Mouse (Mus musculus) hindbrain, postnatal 0 days (tissue): Measurements from ENCODE around the gene Tnrc6c. TPM values are rescaled to one million over a fixed set of nuclear protein-coding genes. Genes with fewer than 3 reads are reported as not detected.

Source experiments
- ATAC-seq: fragments of 200-750 bp; cut with Nextera tagmentation; 2 replicates; pipeline ENCODE4 v1.8.0; 2017; ENCODE audit warnings: mild to moderate bottlenecking, moderate TSS enrichment, moderate library complexity
- DNase-seq: peaks from one replicate; pipeline ENCODE4 v3.0.0-alpha.2; 2015; ENCODE audit warnings: low spot score
- H3K27ac ChIP-seq: fragments of 300-500 bp; sonication (generic); 2 replicates; pipeline ENCODE4 v1.5.1; 2014; ENCODE audit warnings: mild to moderate bottlenecking
- H3K27me3 ChIP-seq: fragments of 300-500 bp; sonication (generic); 2 replicates; pipeline ENCODE4 v1.6.1; 2014; ENCODE audit warnings: low read length, mixed read lengths; ENCODE audit not compliant: insufficient read depth
- H3K36me3 ChIP-seq: fragments of 300-500 bp; sonication (generic); 2 replicates; pipeline ENCODE4 v1.6.1; 2014; ENCODE audit warnings: low read length, mixed read lengths; ENCODE audit not compliant: insufficient read depth
- H3K4me1 ChIP-seq: fragments of 300-500 bp; sonication (generic); 2 replicates; pipeline ENCODE4 v1.6.1; 2014; ENCODE audit warnings: antibody characterized with exemption, low read length, mixed read lengths; ENCODE audit not compliant: insufficient read depth
- H3K4me2 ChIP-seq: fragments of 300-500 bp; sonication (generic); 2 replicates; pipeline ENCODE4 v1.6.1; 2014; ENCODE audit warnings: low read depth, mild to moderate bottlenecking, low read length, moderate library complexity, mixed read lengths
- H3K4me3 ChIP-seq: fragments of 300-500 bp; sonication (generic); 2 replicates; pipeline ENCODE4 v1.5.1; 2014; ENCODE audit warnings: low read length
- H3K9ac ChIP-seq: fragments of 300-500 bp; sonication (generic); replicated peaks from 2 replicates; pipeline ENCODE4 v1.6.1; 2014; ENCODE audit warnings: mild to moderate bottlenecking, low read length, moderate library complexity, mixed read lengths
- H3K9me3 ChIP-seq: fragments of 300-500 bp; sonication (generic); 2 replicates; pipeline ENCODE4 v1.6.1; 2016; ENCODE audit warnings: low read length, mixed read lengths
- CTCF ChIP-seq: IDR thresholded peaks from 2 replicates; pipeline ENCODE4 v1.5.1; 2016; ENCODE audit warnings: antibody characterized with exemption, control low read depth, low read depth
- WGBS: fragments of 180-500 bp; shearing (Covaris S2); extraction: QIAGEN DNeasy Blood & Tissue Kit; methylation state at CpG from one replicate; pipeline ENCODE4 v1.1.7; 2014; 5-methylcytosine and 5-hydroxymethylcytosine counted together
- polyA plus RNA-seq: library from polyadenylated mRNA; unstranded; fragments of >200 nt; fragmentation: Nextera tagmentation; extraction: Ambion mirVana; gene quantifications from 2 replicates; pipeline ENCODE4 v1.2.1, GENCODE M21; 2015
- total RNA-seq: library from RNA; depleted of rRNA; stranded (reverse); fragments of >200 nt; gene quantifications from 2 replicates; pipeline ENCODE4 v1.2.3, GENCODE M21; 2014

Gene Tnrc6c
- total and polyA plus RNA-seq, 2 experiments from 2014 or later: 18.3 to 64.9 TPM

- Histone ChIP-seq H3K4me1 (no peaks in the 10 kb centered on the region), H3K9ac (no peak overlapping the region), H3K4me3 (no peak overlapping the region), H3K27ac (no peak overlapping the region), H3K27me3 (no peaks in the 10 kb centered on the region), H3K4me2 (no peak overlapping the region), H3K36me3 (peaks cover 12% of the 10 kb centered on the region; the same call in 1 of the 2 replicates), H3K9me3 (no peaks in the 10 kb centered on the region)
- TF ChIP-seq CTCF: no peak
- WGBS: 85% methylated on average over 3 of the region's 3 CpGs
- DNase-seq: no peak
- no peak for ATAC-seq
Observed at GRCm38 (mm10) chr11:117729341-117729740, 75.3 kb downstream of the Tnrc6c start.

- no peak for TF ChIP-seq CTCF
- ATAC-seq: no peak
Observed at GRCm38 (mm10) chr11:117729798-117730489, 75.9 kb downstream of the Tnrc6c start.

GRCm38 (mm10) chr11:117730490-117730838 is 76.4 kb downstream of the Tnrc6c start:
- WGBS: 79% methylated on average over 4 of the region's 4 CpGs
- Histone ChIP-seq H3K4me3 (no peak overlapping the region), H3K9ac (no peak overlapping the region), H3K27ac (no peak overlapping the region), H3K36me3 (peaks cover 8% of the 10 kb centered on the region; the same call in 1 of the 2 replicates), H3K27me3 (no peaks in the 10 kb centered on the region), H3K4me2 (no peak overlapping the region), H3K9me3 (no peaks in the 10 kb centered on the region), H3K4me1 (no peaks in the 10 kb centered on the region)
- ATAC-seq (no peak), DNase-seq (no peak)
- no peak for TF ChIP-seq CTCF

More at GRCm38 (mm10) chr11:117729798-117730489, 75.9 kb downstream of the Tnrc6c start:
- no peaks in the 10 kb centered on the region for H3K9me3 ChIP-seq
- H3K4me1 ChIP-seq: no peaks in the 10 kb centered on the region
- 73% methylated on average over 7 of the region's 7 CpGs for WGBS
- no peak for DNase-seq
- no peaks in the 10 kb centered on the region for H3K27me3 ChIP-seq
- H3K27ac ChIP-seq: no peak overlapping the region
- H3K9ac ChIP-seq: no peak overlapping the region
- no peak overlapping the region for H3K4me3 ChIP-seq
- no peak overlapping the region for H3K4me2 ChIP-seq
- H3K36me3 ChIP-seq: peaks cover 8% of the 10 kb centered on the region; the same call in 1 of the 2 replicates

GRCm38 (mm10) chr11:117731470-117731869 is 77.4 kb downstream of the Tnrc6c start:
- no peaks in the 10 kb centered on the region for H3K9me3 ChIP-seq
- ATAC-seq (no peak), DNase-seq (no peak)
- WGBS: 85% methylated on average over 7 of the region's 7 CpGs
- H3K9ac ChIP-seq: no peak overlapping the region
- no peaks in the 10 kb centered on the region for H3K4me1 ChIP-seq
- peaks cover 11% of the 10 kb centered on the region; the same call in 1 of the 2 replicates for H3K36me3 ChIP-seq
- no peaks in the 10 kb centered on the region for H3K27me3 ChIP-seq
- TF ChIP-seq CTCF: no peak
- H3K4me2 ChIP-seq: no peak overlapping the region
- no peak overlapping the region for H3K27ac ChIP-seq
- H3K4me3 ChIP-seq: no peak overlapping the region

- Histone ChIP-seq H3K9ac (no peak overlapping the region), H3K4me3 (no peak overlapping the region), H3K4me2 (no peak overlapping the region), H3K27me3 (no peaks in the 10 kb centered on the region), H3K36me3 (peaks cover 42% of the 10 kb centered on the region), H3K4me1 (no peaks in the 10 kb centered on the region), H3K27ac (no peak overlapping the region), H3K9me3 (no peaks in the 10 kb centered on the region)
- WGBS: 59% methylated on average over 5 of the region's 5 CpGs
- no peak for TF ChIP-seq CTCF
- ATAC-seq (0 out of 2 replicates have a peak, but pooled peaks have one; percentile 35), DNase-seq (no peak)
Observed at GRCm38 (mm10) chr11:117736037-117736689, 82.1 kb downstream of the Tnrc6c start.

- Histone ChIP-seq H3K4me3 (no peak overlapping the region), H3K27me3 (no peaks in the 10 kb centered on the region), H3K4me2 (no peak overlapping the region), H3K36me3 (peaks cover 59% of the 10 kb centered on the region), H3K4me1 (no peaks in the 10 kb centered on the region), H3K9me3 (no peaks in the 10 kb centered on the region), H3K27ac (no peak overlapping the region), H3K9ac (no peak overlapping the region)
- 87% methylated on average over 5 of the region's 5 CpGs for WGBS
- no peak for DNase-seq
- no peak for ATAC-seq
- no peak for TF ChIP-seq CTCF
Observed at GRCm38 (mm10) chr11:117738123-117738522, 84.0 kb downstream of the Tnrc6c start.

- no peak for TF ChIP-seq CTCF
- no peaks in the 10 kb centered on the region for H3K9me3 ChIP-seq
- peaks cover 76% of the 10 kb centered on the region for H3K36me3 ChIP-seq
- H3K4me2 ChIP-seq: no peak overlapping the region
- no peak overlapping the region for H3K27ac ChIP-seq
- no peak overlapping the region for H3K9ac ChIP-seq
- no peak overlapping the region for H3K4me3 ChIP-seq
- no peak for ATAC-seq
- no peak for DNase-seq
- H3K4me1 ChIP-seq: no peaks in the 10 kb centered on the region
- H3K27me3 ChIP-seq: no peaks in the 10 kb centered on the region
- 89% methylated on average over 6 of the region's 6 CpGs for WGBS
Observed at GRCm38 (mm10) chr11:117741128-117741527, 87.0 kb downstream of the Tnrc6c start.
